Mouse (Mus musculus): ENCODE measurements around the gene Dnah11. TPM values are rescaled to one million over a fixed set of nuclear protein-coding genes. Genes with fewer than 3 reads are reported as not detected.
A peak's percentile ranks its signal among the peaks of the same experiment; 100 is the strongest.

The Dnah11 gene
- total and polyA plus RNA-seq, 3 experiments, result 0.11 to 0.77 TPM; not detected in 1

DNA sequence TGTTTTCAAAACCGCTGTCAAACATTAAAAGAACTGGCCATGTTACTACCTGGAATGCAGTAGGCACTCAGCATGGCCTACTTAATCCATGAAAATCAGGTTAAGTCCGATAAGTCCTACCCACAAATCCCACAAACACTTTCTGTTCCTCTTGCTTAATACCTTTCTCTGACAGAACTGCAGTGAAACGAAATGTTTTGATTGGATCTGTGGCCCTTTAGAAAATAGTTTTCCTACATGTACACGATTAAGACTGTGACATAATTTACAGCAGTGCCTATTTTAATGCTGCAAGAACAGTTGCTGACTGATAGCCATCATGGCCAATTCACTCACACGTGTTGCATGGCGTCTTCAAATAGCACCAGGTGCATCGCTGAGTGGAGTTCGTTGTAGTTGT, 186.9 kb downstream of the Dnah11 start:
- TF ChIP-seq POLR2A (IDR thresholded peaks at IDR 0.05; ENCODE audit: control insufficient read depth in 1 of 2, insufficient read depth in 1 of 2, low read depth in 1 of 2, low read length in 2 of 2, poor library complexity in 1 of 2) (no peak), GABPA (IDR thresholded peaks at IDR 0.05; ENCODE audit: low read depth, low read length) (no peak), SIN3A (IDR thresholded peaks at IDR 0.05; ENCODE audit: low read length) (no peak), CHD2 (IDR thresholded peaks at IDR 0.05; ENCODE audit: low read length) (no peak), ZKSCAN1 (IDR thresholded peaks at IDR 0.05; ENCODE audit: low read depth, low read length) (no peak), TBP (IDR thresholded peaks at IDR 0.05; ENCODE audit: low read depth, low read length) (no peak), MXI1 (IDR thresholded peaks at IDR 0.05; ENCODE audit: low read depth, low read length) (no peak), NELFE (IDR thresholded peaks at IDR 0.05; ENCODE audit: low read depth, low read length) (no peak), HCFC1 (IDR thresholded peaks at IDR 0.05; ENCODE audit: low read depth, low read length) (no peak), POLR2AphosphoS2 (IDR thresholded peaks at IDR 0.05; ENCODE audit: low read length) (no peak), UBTF (IDR thresholded peaks at IDR 0.05; ENCODE audit: borderline replicate concordance, insufficient read depth, low read depth, low read length) (no peak), USF1 (IDR thresholded peaks at IDR 0.05; ENCODE audit: low read depth, low read length) (no peak), ZC3H11A (IDR thresholded peaks at IDR 0.05; ENCODE audit: low read depth, low read length) (no peak), ZMIZ1 (IDR thresholded peaks at IDR 0.05; ENCODE audit: low read depth, low read length) (no peak), EP300 (IDR thresholded peaks at IDR 0.05; ENCODE audit: low read depth in 1 of 2, low read length in 2 of 2) (no peak)
- Histone ChIP-seq H3K27me3 (ENCODE audit: control insufficient read depth in 1 of 2, insufficient read depth in 2 of 2, low read length in 2 of 2) (peaks cover 0 to 3% of the 10 kb centered on the region in 2 experiments; a peak in 2 of 4 replicates), H3K27ac (ENCODE audit: control insufficient read depth, low read depth, low read length) (no peak overlapping the region), H3K36me3 (ENCODE audit: control insufficient read depth in 1 of 2, insufficient read depth in 2 of 2, low read length in 2 of 2) (no peaks in the 10 kb centered on the region), H3K4me3 (ENCODE audit: control insufficient read depth in 1 of 2, insufficient read depth in 1 of 2, low read depth in 2 of 2, low read length in 2 of 2) (no peak overlapping the region), H3K9ac (ENCODE audit: control insufficient read depth, low read depth, low read length, poor library complexity, severe bottlenecking) (no peak overlapping the region), H3K9me3 (replicated peaks; ENCODE audit: insufficient read depth, low read length) (no peaks in the 10 kb centered on the region), H3K4me1 (ENCODE audit: control insufficient read depth in 1 of 2, insufficient read depth in 2 of 2, low read length in 2 of 2) (no peaks in the 10 kb centered on the region), H3K79me2 (ENCODE audit: control insufficient read depth, insufficient read depth, low read length, poor library complexity) (no peaks in the 10 kb centered on the region)
- DNase-seq (ENCODE audit: low read depth, low spot score), result no peak

DNA sequence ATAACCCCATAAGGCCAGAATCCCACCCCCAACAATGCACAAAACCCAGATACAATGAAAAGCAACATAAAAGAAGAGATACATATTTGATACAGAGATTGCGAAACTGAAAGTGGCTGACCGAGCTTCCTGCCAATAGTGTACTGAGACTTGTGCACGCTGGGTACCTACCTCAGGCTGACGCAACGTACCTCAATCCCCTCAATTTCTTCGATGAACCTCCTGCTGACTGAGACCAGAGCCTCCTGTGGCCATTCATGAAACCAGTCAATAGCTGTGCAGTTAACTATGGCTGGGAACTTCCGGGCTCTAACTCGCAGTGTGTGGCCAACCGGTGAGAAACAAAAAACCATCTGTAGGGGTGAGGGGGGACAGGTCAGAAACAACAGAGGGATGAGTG, 203.9 kb downstream of the Dnah11 start:
- TF ChIP-seq ETS1 (IDR thresholded peaks at IDR 0.05; ENCODE audit: low read depth, low read length), result peak; percentile 73
- no peak for TF ChIP-seq E2F4 (IDR thresholded peaks at IDR 0.05; ENCODE audit: borderline replicate concordance, low read depth, low read length)
- TF ChIP-seq CHD1 (IDR thresholded peaks at IDR 0.05; ENCODE audit: low read depth, low read length), result no peak
- TF ChIP-seq MAFK (IDR thresholded peaks at IDR 0.05; ENCODE audit: borderline replicate concordance, low read depth, low read length), result peak; percentile 9; the same call in 1 of the 2 replicates
- TF ChIP-seq POLR2A (IDR thresholded peaks at IDR 0.05; ENCODE audit: control insufficient read depth in 1 of 2, insufficient read depth in 1 of 2, low read depth in 1 of 2, low read length in 2 of 2, poor library complexity in 1 of 2), result no peak; a peak in 1 of 4 replicates
- no peak for TF ChIP-seq USF1 (IDR thresholded peaks at IDR 0.05; ENCODE audit: low read depth, low read length)
- peak; percentile 66; the same call in 1 of the 2 replicates for TF ChIP-seq MYC (IDR thresholded peaks at IDR 0.05; ENCODE audit: low read depth, low read length)
- no peak for TF ChIP-seq TAL1 (IDR thresholded peaks at IDR 0.05; ENCODE audit: low read length)
- TF ChIP-seq MAX (IDR thresholded peaks at IDR 0.05; ENCODE audit: low read length), result peak; percentile 55; the same call in 1 of the 2 replicates
- peak; percentile 54 for TF ChIP-seq HCFC1 (IDR thresholded peaks at IDR 0.05; ENCODE audit: low read depth, low read length)
- TF ChIP-seq NELFE (IDR thresholded peaks at IDR 0.05; ENCODE audit: low read depth, low read length), result peak; percentile 18; the same call in 1 of the 2 replicates
- peak; percentile 48; the same call in 1 of the 2 replicates for TF ChIP-seq TBP (IDR thresholded peaks at IDR 0.05; ENCODE audit: low read depth, low read length)
- peak in 1 of 3 experiments; percentile 34; a peak in 2 of 6 replicates for TF ChIP-seq CTCF (IDR thresholded peaks at IDR 0.05 in 2 of 3, conservative IDR thresholded peaks at IDR 0.05 in 1 of 3; ENCODE audit: control insufficient read depth in 1 of 3, insufficient read depth in 1 of 3, low read depth in 2 of 3, low read length in 3 of 3, poor library complexity in 1 of 3, severe bottlenecking in 1 of 3)
- peak; percentile 68; the same call in 1 of the 2 replicates for TF ChIP-seq SIN3A (IDR thresholded peaks at IDR 0.05; ENCODE audit: low read length)
- peak in 1 of 2 experiments; percentile 42; a peak in 1 of 4 replicates for TF ChIP-seq EP300 (IDR thresholded peaks at IDR 0.05; ENCODE audit: low read depth in 1 of 2, low read length in 2 of 2)
- TF ChIP-seq TCF12 (IDR thresholded peaks at IDR 0.05; ENCODE audit: low read depth, low read length), result peak; percentile 32; the same call in 1 of the 2 replicates
- 0 out of 2 replicates have a peak, but pooled peaks have one; percentile 9 for TF ChIP-seq KAT2A (conservative IDR thresholded peaks at IDR 0.05; ENCODE audit: low read depth, low read length)
- TF ChIP-seq JUND (IDR thresholded peaks at IDR 0.05; ENCODE audit: low read depth, low read length), result no peak
- TF ChIP-seq SMC3 (IDR thresholded peaks at IDR 0.05; ENCODE audit: low read depth, low read length), result peak; percentile 37
- TF ChIP-seq RAD21 (IDR thresholded peaks at IDR 0.05; ENCODE audit: low read depth, low read length), result peak; percentile 17
- Histone ChIP-seq H3K9me3 (replicated peaks; ENCODE audit: insufficient read depth, low read length) (no peaks in the 10 kb centered on the region), H3K4me1 (ENCODE audit: control insufficient read depth in 1 of 2, insufficient read depth in 2 of 2, low read length in 2 of 2) (peaks cover 0 to 8% of the 10 kb centered on the region in 2 experiments; a peak in 3 of 4 replicates), H3K9ac (ENCODE audit: control insufficient read depth, low read depth, low read length, poor library complexity, severe bottlenecking) (peak overlapping the region; percentile 63), H3K4me3 (ENCODE audit: control insufficient read depth in 1 of 2, insufficient read depth in 1 of 2, low read depth in 2 of 2, low read length in 2 of 2) (peak overlapping the region; percentile 58 to 89), H3K36me3 (ENCODE audit: control insufficient read depth in 1 of 2, insufficient read depth in 2 of 2, low read length in 2 of 2) (no peaks in the 10 kb centered on the region), H3K27me3 (ENCODE audit: control insufficient read depth in 1 of 2, insufficient read depth in 2 of 2, low read length in 2 of 2) (no peaks in the 10 kb centered on the region), H3K27ac (ENCODE audit: control insufficient read depth, low read depth, low read length) (peak overlapping the region; percentile 59; the same call in 1 of the 2 replicates), H3K79me2 (ENCODE audit: control insufficient read depth, insufficient read depth, low read length, poor library complexity) (no peaks in the 10 kb centered on the region)
- peak; percentile 85 for DNase-seq (ENCODE audit: low read depth, low spot score)
